Mouse (Mus musculus): ENCODE data around the gene Cd300lg.
A peak's percentile ranks its signal among the peaks of the same experiment; 100 is the strongest.

The Cd300lg gene

DNA sequence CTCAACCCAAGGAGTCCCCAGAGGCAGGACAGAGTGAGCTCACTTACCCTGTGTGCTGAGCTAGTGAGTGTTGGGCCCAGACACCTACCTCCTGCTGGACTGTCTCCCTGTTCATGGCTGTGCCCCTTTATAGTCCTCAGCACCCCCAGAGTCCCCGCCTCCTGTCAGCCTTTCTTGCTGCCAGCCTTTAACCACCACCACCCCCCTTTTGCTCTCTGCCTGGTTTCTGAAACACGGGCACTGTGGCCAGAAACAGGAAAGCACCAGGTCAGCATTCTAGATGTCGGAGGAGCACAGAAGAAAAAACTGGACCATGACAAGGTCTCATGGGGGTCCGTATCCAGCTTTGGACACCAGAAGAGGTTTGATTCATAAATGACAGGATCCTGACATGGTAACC, 59.9 kb downstream of the Cd300lg start, which contains the start of gene Ppy:
TSS of gene Ppy (minus strand) at position 101 of the 400 bp plus-strand sequence.
- DNase-seq (ENCODE audit: low spot score) = no peak

DNA sequence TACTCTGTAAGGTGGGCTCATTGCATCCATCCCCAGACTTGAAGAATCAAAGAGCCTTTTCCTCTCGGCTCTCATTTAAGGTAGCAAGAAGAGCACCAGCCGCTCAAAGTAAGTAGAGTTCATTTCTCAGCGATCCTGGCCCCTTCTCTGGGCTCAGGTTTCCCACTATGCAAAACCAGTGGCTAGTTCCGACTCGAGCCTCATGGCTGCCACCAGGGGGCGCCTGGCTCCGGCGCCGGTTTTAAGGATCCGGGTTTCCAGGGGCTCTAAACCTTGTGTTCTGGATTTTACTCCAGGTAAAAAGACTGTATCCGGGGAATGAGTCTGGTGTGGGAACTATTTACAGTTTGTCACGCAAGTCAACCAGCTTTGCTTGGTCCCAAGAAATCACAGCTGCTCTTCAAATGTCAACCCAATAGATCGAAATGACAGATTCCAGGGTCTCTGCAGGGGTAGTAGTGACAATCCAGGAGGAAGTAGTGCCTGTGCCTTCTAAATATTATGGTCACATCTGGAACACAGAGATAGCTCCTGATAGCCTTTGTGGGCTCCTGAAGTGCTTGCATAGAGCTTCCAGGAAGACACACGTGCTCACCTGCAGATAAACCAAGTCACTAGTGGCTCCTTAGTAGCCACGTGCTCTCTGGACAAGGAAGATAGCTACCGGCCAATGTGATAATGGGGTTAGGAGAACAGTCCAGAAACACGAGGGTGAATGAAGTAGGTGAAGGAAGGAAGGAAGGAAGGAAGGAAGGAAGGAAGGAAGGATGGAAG, 61.4 kb downstream of the Cd300lg start:
- peak; percentile 58 for DNase-seq (ENCODE audit: low spot score)

All from layer of hippocampus, adult 11-12 months (tissue).